ENCODE assay signal across 8 mouse cellular contexts in the genomic region with DNA sequence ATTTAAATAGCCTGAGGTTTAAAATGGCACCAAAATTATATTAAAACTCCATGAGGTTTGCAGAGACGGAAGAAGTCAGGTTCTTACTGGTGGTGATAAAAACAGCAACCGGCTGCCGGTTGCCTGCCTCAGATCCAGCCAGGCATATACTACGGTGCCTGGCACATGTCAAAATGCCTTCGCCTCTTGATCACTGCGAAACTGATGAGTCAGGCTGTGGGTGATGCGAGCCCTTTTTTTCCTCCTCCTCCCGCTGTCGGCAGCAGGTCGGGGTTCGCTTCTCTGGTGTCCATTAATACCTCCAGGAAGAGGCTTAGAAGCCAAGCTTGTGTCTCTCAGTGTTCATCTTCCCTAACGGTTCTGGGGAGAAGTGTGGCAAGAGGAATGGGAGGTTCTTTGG. TPM values are rescaled to one million over a fixed set of nuclear protein-coding genes. Genes with fewer than 3 reads are reported as not detected.
A peak's percentile ranks its signal among the peaks of the same experiment; 100 is the strongest.
DNase-seq lines count a peak whose midpoint lies in the region; ATAC-seq lines count a peak whose summit lies in the region.

No protein-coding gene starts in this region.

- DNase-seq in kidney, adult 18-20 months = peak; percentile 15
- DNase-seq in kidney, adult 11 months = no peak
- DNase-seq in T-cell, adult 2 months (ENCODE audit: low spot score) = peak; percentile 19
- DNase-seq in kidney, postnatal 4 days = peak; percentile 37 to 65
- DNase-seq in monocyte, adult 2 months (ENCODE audit: low read depth in 1 of 2, low spot score in 2 of 2) = peak; percentile 39 to 43
- no peak for DNase-seq in midbrain, embryonic 10.5 days (ENCODE audit: low spot score)

- H3K9ac ChIP-seq in hindbrain, embryonic 12.5 days = no peak overlapping the region

- H3K4me3 ChIP-seq in hindbrain, embryonic 12.5 days = no peak overlapping the region
- H3K4me3 ChIP-seq in midbrain, embryonic 10.5 days = no peak overlapping the region

- no peak overlapping the region for H3K4me2 ChIP-seq in hindbrain, embryonic 12.5 days (replicated peaks)

- ATAC-seq in erythroid progenitor cell, adult 5-6 weeks (replicated peaks; ENCODE audit: low FRiP score, poor library complexity, severe bottlenecking) = peak; percentile 85
- no peak for ATAC-seq in hindbrain, embryonic 12.5 days (ENCODE audit: low FRiP score)

- H3K4me1 ChIP-seq in hindbrain, embryonic 12.5 days = peaks cover 18% of the 10 kb centered on the region
- peaks cover 30% of the 10 kb centered on the region for H3K4me1 ChIP-seq in midbrain, embryonic 10.5 days

- H3K9me3 ChIP-seq in hindbrain, embryonic 12.5 days (replicated peaks) = no peaks in the 10 kb centered on the region
- H3K9me3 ChIP-seq in midbrain, embryonic 10.5 days (replicated peaks) = no peaks in the 10 kb centered on the region

- no peaks in the 10 kb centered on the region for H3K36me3 ChIP-seq in hindbrain, embryonic 12.5 days
- peaks cover 26% of the 10 kb centered on the region for H3K36me3 ChIP-seq in midbrain, embryonic 10.5 days

- WGBS in hindbrain, embryonic 12.5 days = 75% methylated on average over 12 of the region's 12 CpGs
- 86% methylated on average over 12 of the region's 12 CpGs for WGBS in midbrain, embryonic 10.5 days

- no peaks in the 10 kb centered on the region for H3K27me3 ChIP-seq in hindbrain, embryonic 12.5 days
- no peaks in the 10 kb centered on the region for H3K27me3 ChIP-seq in midbrain, embryonic 10.5 days (ENCODE audit: low read depth, poor library complexity, severe bottlenecking)

- H3K27ac ChIP-seq in hindbrain, embryonic 12.5 days = no peak overlapping the region
- H3K27ac ChIP-seq in midbrain, embryonic 10.5 days (replicated peaks) = no peak overlapping the region

RNA-seq across cellular contexts. Expression of gene Plxnc1, which starts 25.1 kb away (rescaled TPM):
- total RNA-seq in erythroid progenitor cell, adult 5-6 weeks (2015; ENCODE audit: low replicate concordance) = 18.4 and 29.9 TPM in 2 replicates
- 8.7 and 9.5 TPM in 2 replicates for total RNA-seq in erythroid progenitor cell, adult 5-6 weeks (2017; ENCODE audit: low replicate concordance)
- 6.4 and 6.7 TPM in 2 replicates for polyA plus RNA-seq in hindbrain, embryonic 12.5 days (2016; fragmentation: Nextera tagmentation; extraction: Ambion mirVana)
- polyA plus RNA-seq in midbrain, embryonic 10.5 days (2016; fragmentation: Nextera tagmentation; extraction: Ambion mirVana) = 2.2 and 2.7 TPM in 2 replicates

Comparison
In these comparisons a context has a peak if more than half of its experiments do, and no peak if none do; other contexts are left out.
1. DNase-seq: peak in kidney, adult 18-20 months (single experiment), T-cell, adult 2 months (single experiment), kidney, postnatal 4 days (2 of 2) and monocyte, adult 2 months (2 of 2); none in kidney, adult 11 months (single experiment) and midbrain, embryonic 10.5 days (single experiment).